Mouse (Mus musculus): Measurements from ENCODE around the gene Ms4a4c. TPM values are rescaled to one million over a fixed set of nuclear protein-coding genes. Genes with fewer than 3 reads are reported as not detected.
"Not testable (repeated sequence)": the region's sequence is repeated elsewhere in the genome, so short reads cannot be mapped to it uniquely, and the experiment has no call there.

The Ms4a4c gene
- polyA plus RNA-seq, 1 experiment from 2014 or later: not detected

GRCm38 (mm10) chr19:11464795-11465194, 60.2 kb downstream of the Ms4a4c start:
- not testable (repeated sequence) for DNase-seq (ENCODE audit: low spot score); H3K4me3 ChIP-seq (ENCODE audit: low read depth, low read length); H3K4me2 ChIP-seq (ENCODE audit: low read depth, low read length); H3K9ac ChIP-seq (replicated peaks; ENCODE audit: low read length); ATAC-seq (replicated peaks; ENCODE audit: insufficient number of reproducible peaks, low FRiP score, low TSS enrichment, low read depth); H3K27me3 ChIP-seq (ENCODE audit: control insufficient read depth, insufficient read depth, low read length); H3K36me3 ChIP-seq (replicated peaks; ENCODE audit: control insufficient read depth, insufficient read depth, low read depth, low read length); H3K27ac ChIP-seq (replicated peaks; ENCODE audit: low read depth, low read length); H3K4me1 ChIP-seq (ENCODE audit: control insufficient read depth, insufficient read depth, low read length); H3K9me3 ChIP-seq (replicated peaks; ENCODE audit: control insufficient read depth, low read length)
- 38% methylated on average over 1 of the region's 1 CpGs for WGBS

GRCm38 (mm10) chr19:11466471-11466870, 61.9 kb downstream of the Ms4a4c start:
- WGBS: 77% methylated on average over 5 of the region's 5 CpGs
- ATAC-seq (replicated peaks; ENCODE audit: insufficient number of reproducible peaks, low FRiP score, low TSS enrichment, low read depth): no peak

GRCm38 (mm10) chr19:11468361-11468760, 63.8 kb downstream of the Ms4a4c start:
- not testable (repeated sequence) for H3K9me3 ChIP-seq (replicated peaks; ENCODE audit: control insufficient read depth, low read length); H3K36me3 ChIP-seq (replicated peaks; ENCODE audit: control insufficient read depth, insufficient read depth, low read depth, low read length); H3K4me1 ChIP-seq (ENCODE audit: control insufficient read depth, insufficient read depth, low read length); H3K9ac ChIP-seq (replicated peaks; ENCODE audit: low read length); H3K27me3 ChIP-seq (ENCODE audit: control insufficient read depth, insufficient read depth, low read length); H3K4me2 ChIP-seq (ENCODE audit: low read depth, low read length); H3K27ac ChIP-seq (replicated peaks; ENCODE audit: low read depth, low read length); ATAC-seq (replicated peaks; ENCODE audit: insufficient number of reproducible peaks, low FRiP score, low TSS enrichment, low read depth); DNase-seq (ENCODE audit: low spot score); H3K4me3 ChIP-seq (ENCODE audit: low read depth, low read length)
- WGBS: 55% methylated on average over 1 of the region's 1 CpGs

More at GRCm38 (mm10) chr19:11466471-11466870, 61.9 kb downstream of the Ms4a4c start:
- no peaks in the 10 kb centered on the region for H3K9me3 ChIP-seq (replicated peaks; ENCODE audit: control insufficient read depth, low read length)
- no peaks in the 10 kb centered on the region for H3K36me3 ChIP-seq (replicated peaks; ENCODE audit: control insufficient read depth, insufficient read depth, low read depth, low read length)
- no peak overlapping the region for H3K9ac ChIP-seq (replicated peaks; ENCODE audit: low read length)
- no peaks in the 10 kb centered on the region for H3K27me3 ChIP-seq (ENCODE audit: control insufficient read depth, insufficient read depth, low read length)
- H3K4me1 ChIP-seq (ENCODE audit: control insufficient read depth, insufficient read depth, low read length): no peaks in the 10 kb centered on the region
- DNase-seq (ENCODE audit: low spot score): no peak
- no peak overlapping the region for H3K4me3 ChIP-seq (ENCODE audit: low read depth, low read length)
- H3K4me2 ChIP-seq (ENCODE audit: low read depth, low read length): no peak overlapping the region
- no peak overlapping the region for H3K27ac ChIP-seq (replicated peaks; ENCODE audit: low read depth, low read length)

GRCm38 (mm10) chr19:11469215-11469614, 64.6 kb downstream of the Ms4a4c start, which contains the start of gene Ms4a6c:
Gene Ms4a6c (plus strand): TSS chr19:11469366.
- DNase-seq (ENCODE audit: low spot score); H3K9me3 ChIP-seq (replicated peaks; ENCODE audit: control insufficient read depth, low read length); H3K36me3 ChIP-seq (replicated peaks; ENCODE audit: control insufficient read depth, insufficient read depth, low read depth, low read length); H3K4me2 ChIP-seq (ENCODE audit: low read depth, low read length); H3K27me3 ChIP-seq (ENCODE audit: control insufficient read depth, insufficient read depth, low read length); H3K9ac ChIP-seq (replicated peaks; ENCODE audit: low read length); H3K27ac ChIP-seq (replicated peaks; ENCODE audit: low read depth, low read length); ATAC-seq (replicated peaks; ENCODE audit: insufficient number of reproducible peaks, low FRiP score, low TSS enrichment, low read depth); H3K4me3 ChIP-seq (ENCODE audit: low read depth, low read length); H3K4me1 ChIP-seq (ENCODE audit: control insufficient read depth, insufficient read depth, low read length): not testable (repeated sequence)
- WGBS: 87% methylated on average over 4 of the region's 4 CpGs

Other genes starting within 250 kb of the Ms4a4c start
- gene 1700025F22Rik, start 239.4 kb upstream of the Ms4a4c start, polyA plus RNA-seq (2014; fragmentation: Nextera tagmentation; extraction: Ambion mirVana): not detected in 2 replicates
- not detected in 2 replicates for gene Ms4a13, start 208.0 kb upstream of the Ms4a4c start, polyA plus RNA-seq (2014; fragmentation: Nextera tagmentation; extraction: Ambion mirVana)
- gene Ms4a12, start 172.3 kb upstream of the Ms4a4c start, polyA plus RNA-seq (2014; fragmentation: Nextera tagmentation; extraction: Ambion mirVana): not detected in 2 replicates
- not detected in 2 replicates for gene Ms4a1, start 138.5 kb upstream of the Ms4a4c start, polyA plus RNA-seq (2014; fragmentation: Nextera tagmentation; extraction: Ambion mirVana)
- gene Ms4a5, start 120.9 kb upstream of the Ms4a4c start, polyA plus RNA-seq (2014; fragmentation: Nextera tagmentation; extraction: Ambion mirVana): not detected in 2 replicates
- gene Ms4a14, start 90.3 kb upstream of the Ms4a4c start, polyA plus RNA-seq (2014; fragmentation: Nextera tagmentation; extraction: Ambion mirVana): 0.04 TPM in 1 of 2 replicates, not detected in the other
- 1.7 and 2.1 TPM in 2 replicates for gene Ms4a7, start 68.6 kb upstream of the Ms4a4c start, polyA plus RNA-seq (2014; fragmentation: Nextera tagmentation; extraction: Ambion mirVana)
- gene Ms4a4a, start 29.2 kb upstream of the Ms4a4c start, polyA plus RNA-seq (2014; fragmentation: Nextera tagmentation; extraction: Ambion mirVana): 1.1 and 1.7 TPM in 2 replicates
- gene Ms4a4b, start 38.8 kb downstream of the Ms4a4c start, polyA plus RNA-seq (2014; fragmentation: Nextera tagmentation; extraction: Ambion mirVana): not detected in 2 replicates
- gene Ms4a6c, start 64.6 kb downstream of the Ms4a4c start, polyA plus RNA-seq (2014; fragmentation: Nextera tagmentation; extraction: Ambion mirVana): 1.1 and 1.5 TPM in 2 replicates
- gene Gm8369, start 81.2 kb downstream of the Ms4a4c start, polyA plus RNA-seq (2014; fragmentation: Nextera tagmentation; extraction: Ambion mirVana): not detected in 2 replicates
- gene Ms4a6b, start 111.7 kb downstream of the Ms4a4c start, polyA plus RNA-seq (2014; fragmentation: Nextera tagmentation; extraction: Ambion mirVana): 2.4 and 2.7 TPM in 2 replicates
- gene Ms4a4d, start 132.0 kb downstream of the Ms4a4c start, polyA plus RNA-seq (2014; fragmentation: Nextera tagmentation; extraction: Ambion mirVana): 0.49 and 0.91 TPM in 2 replicates
- gene Ms4a6d, start 200.1 kb downstream of the Ms4a4c start, polyA plus RNA-seq (2014; fragmentation: Nextera tagmentation; extraction: Ambion mirVana): 2.5 and 2.7 TPM in 2 replicates
- gene Ms4a2, start 218.9 kb downstream of the Ms4a4c start, polyA plus RNA-seq (2014; fragmentation: Nextera tagmentation; extraction: Ambion mirVana): 0.17 and 0.22 TPM in 2 replicates
- 0.36 and 0.52 TPM in 2 replicates for gene Ms4a3, start 236.1 kb downstream of the Ms4a4c start, polyA plus RNA-seq (2014; fragmentation: Nextera tagmentation; extraction: Ambion mirVana)